In genomic region chr7:113743982-113744381, GRCm38 (mm10) we compare ENCODE assay signal across 23 mouse cellular contexts. TPM values are rescaled to one million over a fixed set of nuclear protein-coding genes. Genes with fewer than 3 reads are reported as not detected.
DNase-seq lines count a peak whose midpoint lies in the region; ATAC-seq lines count a peak whose summit lies in the region.
"Had no signal": no experiment of that assay in that cellular context is flagged by ENCODE, and none has a peak within 500 bp of the region (broad histone marks: within the 10 kb centered on the region; RNA-seq: fewer than 3 reads in every experiment).

No protein-coding gene starts in this region.

- H3K36me3 ChIP-seq in heart, embryonic 10.5 days: no peaks in the 10 kb centered on the region
- H3K36me3 ChIP-seq in midbrain, embryonic 10.5 days: no peaks in the 10 kb centered on the region
- H3K36me3 ChIP-seq in midbrain, embryonic 13.5 days: no peaks in the 10 kb centered on the region
- no peaks in the 10 kb centered on the region for H3K36me3 ChIP-seq in neural tube, embryonic 11.5 days (ENCODE audit: control insufficient read depth, insufficient read depth, low read length)
- H3K36me3 ChIP-seq: embryonic facial prominence, embryonic 13.5 days; hindbrain, embryonic 12.5 days; midbrain, embryonic 12.5 days; stomach, embryonic 15.5 days had no signal

- no peak for ATAC-seq in midbrain, embryonic 13.5 days
- peak; percentile 65 for ATAC-seq in neural tube, embryonic 11.5 days (ENCODE audit: insufficient read depth, low FRiP score, low TSS enrichment)
- ATAC-seq: CD4-positive, CD25-positive, alpha-beta regulatory T cell, adult 4 months; forebrain, embryonic 13.5 days; intestine, postnatal 0 days had no signal

- intact Hi-C loops in heart, postnatal 25 days (cut with DNase I): no loop called here

- H3K9ac ChIP-seq in midbrain, embryonic 13.5 days (replicated peaks): no peak overlapping the region
- H3K9ac ChIP-seq in neural tube, embryonic 11.5 days (ENCODE audit: low read length): no peak overlapping the region
- H3K9ac ChIP-seq: embryonic facial prominence, embryonic 13.5 days; forebrain, embryonic 13.5 days; hindbrain, embryonic 12.5 days; midbrain, embryonic 12.5 days; stomach, embryonic 15.5 days had no signal

- 50% methylated on average over 5 of the region's 5 CpGs for WGBS in heart, embryonic 10.5 days
- 45% methylated on average over 5 of the region's 5 CpGs for WGBS in midbrain, embryonic 10.5 days
- WGBS in midbrain, embryonic 13.5 days: 27% methylated on average over 5 of the region's 5 CpGs
- 10% methylated on average over 5 of the region's 5 CpGs for WGBS in neural tube, embryonic 11.5 days

- H3K4me1 ChIP-seq in heart, embryonic 10.5 days: peaks cover 17% of the 10 kb centered on the region
- peaks cover 23% of the 10 kb centered on the region for H3K4me1 ChIP-seq in midbrain, embryonic 10.5 days
- peaks cover 10% of the 10 kb centered on the region; the same call in 1 of the 2 replicates for H3K4me1 ChIP-seq in midbrain, embryonic 13.5 days (replicated peaks)
- peaks cover 5% of the 10 kb centered on the region; the same call in 1 of the 2 replicates for H3K4me1 ChIP-seq in neural tube, embryonic 11.5 days (ENCODE audit: control insufficient read depth, insufficient read depth, low read length)
- H3K4me1 ChIP-seq: embryonic facial prominence, embryonic 13.5 days; forebrain, embryonic 13.5 days; stomach, embryonic 15.5 days had no signal

- peak overlapping the region; percentile 29; the same call in 1 of the 2 replicates for H3K27ac ChIP-seq in heart, embryonic 10.5 days
- peak overlapping the region; percentile 46; the same call in 1 of the 2 replicates for H3K27ac ChIP-seq in midbrain, embryonic 10.5 days (replicated peaks)
- no peak overlapping the region for H3K27ac ChIP-seq in midbrain, embryonic 13.5 days
- 0 out of 2 replicates have a peak overlapping the region, but pooled peaks have one; percentile 39 for H3K27ac ChIP-seq in neural tube, embryonic 11.5 days (ENCODE audit: low read depth, low read length)
- H3K27ac ChIP-seq: embryonic facial prominence, embryonic 13.5 days; forebrain, embryonic 13.5 days; hindbrain, embryonic 12.5 days; midbrain, embryonic 12.5 days; stomach, embryonic 15.5 days had no signal

- no peak overlapping the region for H3K4me2 ChIP-seq in midbrain, embryonic 13.5 days (replicated peaks)
- H3K4me2 ChIP-seq in neural tube, embryonic 11.5 days (ENCODE audit: low read depth): no peak overlapping the region
- H3K4me2 ChIP-seq: embryonic facial prominence, embryonic 13.5 days; forebrain, embryonic 13.5 days; heart, embryonic 11.5 days; hindbrain, embryonic 12.5 days; midbrain, embryonic 12.5 days; stomach, embryonic 15.5 days had no signal

- no peaks in the 10 kb centered on the region for H3K9me3 ChIP-seq in heart, embryonic 10.5 days
- H3K9me3 ChIP-seq in midbrain, embryonic 10.5 days (replicated peaks): 0 out of 2 replicates have a peak, but pooled peaks cover 2% of the 10 kb centered on the region
- no peaks in the 10 kb centered on the region for H3K9me3 ChIP-seq in midbrain, embryonic 13.5 days
- no peaks in the 10 kb centered on the region for H3K9me3 ChIP-seq in neural tube, embryonic 11.5 days (ENCODE audit: control insufficient read depth, low read length)
- H3K9me3 ChIP-seq: forebrain, embryonic 13.5 days; midbrain, embryonic 12.5 days; stomach, embryonic 15.5 days had no signal

- H3K4me3 ChIP-seq in heart, embryonic 10.5 days: no peak overlapping the region
- no peak overlapping the region for H3K4me3 ChIP-seq in midbrain, embryonic 10.5 days
- no peak overlapping the region for H3K4me3 ChIP-seq in midbrain, embryonic 13.5 days (replicated peaks)
- no peak overlapping the region for H3K4me3 ChIP-seq in neural tube, embryonic 11.5 days (ENCODE audit: low read depth, low read length)
- H3K4me3 ChIP-seq: embryonic facial prominence, embryonic 13.5 days; erythroblast, embryonic 14.5 days; forebrain, embryonic 13.5 days; hindbrain, embryonic 12.5 days; midbrain, embryonic 12.5 days; stomach, embryonic 15.5 days had no signal

- H3K27me3 ChIP-seq in heart, embryonic 10.5 days (ENCODE audit: insufficient read depth, poor library complexity, severe bottlenecking): no peaks in the 10 kb centered on the region
- H3K27me3 ChIP-seq in midbrain, embryonic 10.5 days (ENCODE audit: low read depth, poor library complexity, severe bottlenecking): no peaks in the 10 kb centered on the region
- no peaks in the 10 kb centered on the region for H3K27me3 ChIP-seq in midbrain, embryonic 13.5 days
- H3K27me3 ChIP-seq in neural tube, embryonic 11.5 days (ENCODE audit: control insufficient read depth, insufficient read depth, low read length): no peaks in the 10 kb centered on the region
- H3K27me3 ChIP-seq: embryonic facial prominence, embryonic 13.5 days; forebrain, embryonic 13.5 days; hindbrain, embryonic 12.5 days; midbrain, embryonic 12.5 days; stomach, embryonic 15.5 days had no signal

- no peak for DNase-seq in heart, embryonic 10.5 days (ENCODE audit: low spot score)
- no peak for DNase-seq in heart, postnatal 25 days (ENCODE audit: low spot score)
- DNase-seq in midbrain, embryonic 10.5 days (ENCODE audit: low spot score): no peak
- peak; percentile 35 for DNase-seq in neural tube, embryonic 11.5 days (ENCODE audit: low spot score)
- DNase-seq in adrenal gland, adult 18-20 months (ENCODE audit: low spot score in 2 of 2): no peak
- DNase-seq in cerebellum, adult 9-10 months: no peak
- DNase-seq: adrenal gland, postnatal 25 days; cerebellum, adult 8-10 months; layer of hippocampus, adult 9-11 months; lung, postnatal 4 days; thymus, postnatal 25 days had no signal

RNA-seq across cellular contexts. Expression of gene Spon1, which starts 21.8 kb away (rescaled TPM):
- 62.0 and 100 TPM in 2 replicates for polyA plus RNA-seq in heart, embryonic 10.5 days (2016; fragmentation: Nextera tagmentation; extraction: Ambion mirVana)
- total RNA-seq in heart, postnatal 25 days (2021): 10 to 100 TPM; 12.8 to 12.9 TPM
- 73.1 and 75.6 TPM in 2 replicates for polyA plus RNA-seq in midbrain, embryonic 10.5 days (2016; fragmentation: Nextera tagmentation; extraction: Ambion mirVana)
- polyA plus RNA-seq in midbrain, embryonic 13.5 days (2015; fragmentation: Nextera tagmentation; extraction: Ambion mirVana): 33.5 and 62.4 TPM in 2 replicates
- 66.4 and 79.1 TPM in 2 replicates for polyA plus RNA-seq in neural tube, embryonic 11.5 days (2014; fragmentation: Nextera tagmentation; extraction: Ambion mirVana)
- total RNA-seq in adrenal gland, adult 18-20 months (2021): 10 to 100 TPM in 1 of 2 experiments, 1 to 10 TPM in 1; 9.6 to 12.6 TPM
- total RNA-seq: granulocyte monocyte progenitor cell, adult 5-6 weeks; monocyte, adult 5-6 weeks had no signal
- polyA plus RNA-seq: erythroblast, embryonic 14.5 days had no signal
